Mouse (Mus musculus) naive thymus-derived CD4-positive, alpha-beta T cell, adult 2 months (primary cell): ENCODE results near the gene Akt1s1.

Source experiments
- DNase-seq: peaks from one replicate; pipeline ENCODE4 v3.0.0-alpha.2; 2011; ENCODE audit warnings: low read depth

Gene Akt1s1

DNA sequence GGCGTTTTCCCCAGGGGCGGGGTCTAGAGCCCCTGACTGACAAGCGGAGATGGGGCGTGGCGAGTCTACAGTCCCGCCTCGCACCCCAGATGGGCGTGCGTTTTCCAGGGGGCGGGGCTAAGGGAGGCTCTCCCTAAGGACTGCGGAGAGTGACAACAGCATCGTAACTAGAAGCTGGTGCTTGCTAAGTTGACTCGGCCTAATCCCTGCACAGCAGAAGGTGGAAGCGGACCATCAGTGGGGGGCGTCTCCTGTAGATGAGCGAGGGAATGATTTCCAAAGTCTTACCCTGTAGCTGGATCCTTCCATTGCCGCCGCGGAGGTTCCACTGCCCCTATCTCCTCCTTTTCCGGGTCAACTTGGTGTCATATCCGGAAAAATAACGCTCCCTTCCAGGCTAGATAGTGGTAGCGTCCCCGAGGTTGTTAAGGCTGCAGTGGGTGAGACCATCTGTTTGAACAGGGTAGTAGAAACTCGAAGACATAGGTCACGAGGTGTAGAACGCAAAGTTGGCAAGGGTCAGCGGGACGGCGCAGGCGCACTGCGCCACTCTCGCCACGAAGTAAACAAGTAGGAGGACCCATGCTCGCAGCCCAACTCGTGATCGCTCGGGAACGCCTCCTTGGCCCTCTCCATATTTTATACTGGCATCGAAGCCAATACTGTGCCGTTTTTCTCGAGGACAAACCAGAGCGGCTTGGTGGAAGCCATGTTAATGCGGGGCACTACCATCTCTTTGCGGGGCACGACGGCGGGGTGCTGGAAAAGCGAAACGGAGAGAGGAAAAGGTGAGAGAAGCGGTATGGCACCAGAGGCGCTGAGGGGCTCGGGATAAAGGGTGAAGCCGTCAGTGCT is at the start of gene Akt1s1, which contains the start of gene Tbc1d17:
Akt1s1 (plus strand) TSS at position 431 of the 855 bp plus-strand sequence.
Tbc1d17 (minus strand) TSS at position 519 of the 855 bp plus-strand sequence.
- DNase-seq = peak; percentile 100

DNA sequence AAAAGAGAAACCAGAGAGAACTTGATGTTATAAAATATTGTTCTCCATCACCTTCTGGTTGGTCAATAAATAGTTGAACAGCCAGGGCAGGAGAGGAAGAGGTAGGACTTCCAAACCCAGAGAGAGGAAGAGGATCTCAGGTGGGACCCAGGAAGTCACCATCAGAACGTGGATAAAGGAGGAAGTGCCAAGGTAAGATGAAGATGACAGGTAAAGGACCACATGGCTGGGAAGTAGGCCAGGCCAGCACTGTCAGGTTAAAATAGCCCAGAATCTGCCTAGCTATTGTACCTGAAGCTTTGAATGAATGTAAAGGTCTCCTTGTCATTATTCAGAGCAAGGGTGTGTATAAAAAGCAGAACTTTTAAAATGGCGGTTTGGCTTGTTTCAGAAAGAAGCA is 39.9 kb upstream of the Akt1s1 start:
- no peak for DNase-seq

DNA sequence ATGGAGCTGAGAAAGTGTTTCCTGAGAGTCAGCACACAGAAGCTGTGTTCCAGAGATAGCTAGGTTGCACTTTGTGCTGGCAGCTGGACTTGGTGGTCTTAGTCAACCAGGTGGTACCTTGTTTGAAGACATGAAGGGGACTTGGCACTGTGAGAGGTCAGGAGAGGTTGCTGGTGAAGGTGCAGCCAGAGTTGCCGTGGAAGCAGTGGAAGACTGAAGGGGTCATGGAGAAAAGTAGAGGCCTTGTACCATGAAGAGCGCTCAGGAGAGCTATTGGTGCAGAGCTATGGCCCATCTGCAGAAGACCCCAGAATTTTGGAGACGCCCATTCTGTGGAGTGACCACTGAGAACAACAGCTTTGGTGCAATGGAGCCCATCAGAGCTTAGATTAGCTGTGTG is 39.3 kb upstream of the Akt1s1 start:
- DNase-seq = no peak

DNA sequence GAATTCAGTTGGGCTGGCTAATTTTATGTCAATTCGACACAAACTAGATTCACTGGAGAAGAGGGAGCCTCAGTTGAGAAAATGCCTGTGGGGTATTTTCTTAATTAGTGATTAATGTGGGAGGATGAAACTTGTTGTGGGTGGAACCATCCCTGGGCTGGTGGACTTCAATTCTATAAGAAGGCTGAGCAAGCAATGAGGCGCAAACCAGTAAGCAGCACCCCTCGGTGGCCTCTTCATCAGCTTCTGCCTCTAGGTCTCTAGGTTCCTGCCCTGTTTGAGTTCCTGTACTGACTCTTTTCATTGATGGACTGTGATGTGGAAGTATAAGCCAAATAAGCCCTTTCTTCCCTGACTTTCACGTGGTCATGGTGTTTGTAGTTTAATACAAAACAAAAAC is 38.4 kb upstream of the Akt1s1 start:
- DNase-seq = no peak

DNA sequence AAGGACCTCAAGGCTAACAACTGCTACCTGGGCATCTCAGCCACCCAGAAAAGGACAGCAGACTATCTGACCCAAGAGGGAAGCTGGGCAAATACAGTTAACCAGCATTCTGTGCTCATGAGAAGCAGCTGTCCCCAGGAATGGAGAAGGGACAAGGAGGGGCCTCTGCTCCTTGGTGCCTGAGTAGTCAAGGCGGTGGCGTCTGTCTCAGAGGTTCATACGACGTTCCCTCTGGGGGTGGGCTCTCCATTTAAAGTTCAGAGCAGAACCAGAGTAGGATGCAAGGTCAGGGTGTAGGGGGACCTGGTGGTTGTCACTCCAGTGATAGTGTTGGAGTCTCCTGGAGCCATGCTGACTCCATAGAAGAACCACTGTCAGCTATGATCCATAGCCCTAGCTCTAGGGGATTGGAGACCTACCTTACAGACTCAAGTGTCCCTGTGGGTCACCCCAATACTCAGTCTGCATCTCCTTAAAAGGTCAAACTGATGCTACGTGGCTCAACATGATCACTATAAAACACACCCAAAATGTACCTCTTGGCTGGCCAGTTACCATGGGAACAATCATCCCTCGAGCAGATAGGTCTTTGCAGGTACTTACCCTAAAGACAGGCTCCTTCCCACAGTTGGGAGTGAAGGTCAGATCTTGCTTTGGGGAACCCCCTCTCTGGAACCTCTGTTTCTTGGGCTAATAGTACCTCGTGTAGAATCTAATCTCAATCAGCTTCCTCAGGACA is 37.8 kb upstream of the Akt1s1 start:
- DNase-seq = no peak

DNA sequence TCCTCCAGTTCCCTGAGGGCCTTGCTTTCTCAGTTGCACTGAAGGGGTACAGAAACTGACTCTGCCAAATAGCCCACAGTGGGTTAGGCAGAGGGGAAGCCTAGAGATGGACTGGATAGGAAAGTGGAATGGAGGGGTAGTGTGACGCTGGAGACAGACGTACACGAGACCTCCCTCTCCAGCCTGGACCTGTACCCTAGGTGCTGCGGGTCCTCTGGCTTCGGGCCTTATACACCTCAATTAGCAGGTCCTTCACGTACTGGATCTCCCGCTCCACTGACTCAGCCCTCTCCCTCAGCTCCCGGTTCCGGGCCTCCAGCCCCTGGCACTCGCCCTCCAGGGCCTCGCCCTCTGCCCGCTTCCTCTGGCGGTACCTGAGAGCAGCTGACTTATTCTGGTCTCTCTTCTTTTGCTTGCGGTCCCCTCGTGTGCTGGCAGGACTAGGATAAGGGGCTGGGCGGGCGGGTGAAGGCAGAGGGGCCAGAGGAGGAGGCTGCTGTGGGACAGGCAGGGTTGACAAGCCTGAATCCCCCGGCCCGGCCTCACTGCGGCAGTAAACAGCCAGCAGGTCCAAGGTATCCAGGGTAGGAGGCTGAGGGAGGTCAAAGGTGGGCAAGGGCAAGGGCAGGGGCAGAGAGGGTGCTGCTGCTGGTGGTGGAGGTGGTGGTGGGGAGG is 36.0 kb upstream of the Akt1s1 start:
- no peak for DNase-seq

DNA sequence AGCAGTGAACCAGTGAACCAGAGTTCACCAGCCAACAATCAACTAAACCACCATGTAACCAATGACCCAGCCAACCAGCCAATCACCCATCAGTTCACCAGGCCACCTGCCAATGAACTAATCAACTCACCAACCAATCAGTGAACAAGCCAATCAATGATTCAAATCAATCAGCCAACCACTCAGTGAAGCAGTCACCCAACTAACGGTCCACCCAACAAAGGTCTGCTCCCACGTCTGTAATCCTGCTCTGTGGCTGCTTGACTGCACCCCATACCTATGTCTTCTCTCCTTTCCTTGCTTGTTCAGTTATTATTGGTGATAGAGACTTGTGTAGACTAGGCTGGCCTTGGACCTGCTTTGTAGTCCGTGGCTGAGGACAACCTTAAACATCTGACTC is 34.8 kb upstream of the Akt1s1 start:
- no peak for DNase-seq

DNA sequence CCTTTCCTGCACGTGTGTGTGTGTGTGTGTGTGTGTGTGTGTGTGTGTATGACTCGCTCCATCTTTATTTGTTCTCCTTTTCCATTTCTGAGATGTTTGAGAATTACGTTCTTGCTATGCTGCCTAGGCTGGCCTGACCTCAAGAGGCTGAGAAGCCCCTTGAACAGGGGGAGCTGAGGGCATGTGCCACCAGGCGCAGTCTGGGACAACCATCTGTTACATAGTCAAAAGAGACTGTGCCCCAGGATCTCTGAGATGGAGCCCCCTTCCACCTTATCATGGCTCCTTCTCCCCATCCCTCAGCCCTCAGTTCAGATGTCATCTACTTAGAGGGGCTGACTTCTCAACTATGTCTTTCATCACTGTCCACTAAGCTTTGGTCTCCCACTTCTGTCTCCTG is 34.4 kb upstream of the Akt1s1 start:
- no peak for DNase-seq

DNA sequence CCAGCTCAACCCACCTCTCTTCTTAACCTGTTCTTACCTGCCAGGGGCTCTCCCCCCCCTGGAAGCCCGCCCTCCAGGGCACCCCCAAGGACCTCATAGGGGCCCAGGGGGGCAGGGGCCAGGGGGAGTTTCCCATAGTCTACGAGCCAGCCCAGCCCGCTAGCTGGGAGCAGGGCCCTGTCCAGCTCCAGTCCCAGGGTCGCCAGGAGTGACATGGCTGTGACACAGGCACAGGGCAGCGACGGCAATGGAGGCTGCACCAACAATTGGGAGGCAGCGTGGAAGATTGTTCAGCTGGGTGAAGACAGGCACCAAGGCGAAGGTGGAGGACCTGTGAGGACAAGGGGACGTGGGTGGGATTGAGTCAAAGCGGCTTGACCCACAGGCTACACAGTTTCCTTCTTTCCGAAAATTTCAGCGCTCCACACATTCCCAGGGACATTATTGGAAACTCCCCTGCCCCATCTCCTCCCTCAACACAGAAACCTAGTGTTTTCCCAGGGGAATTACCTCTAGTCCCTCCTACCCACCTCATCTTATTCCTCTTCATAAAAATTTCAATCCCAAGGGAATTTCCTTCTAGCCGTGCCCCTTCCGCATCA is 33.7 kb upstream of the Akt1s1 start:
- no peak for DNase-seq

DNA sequence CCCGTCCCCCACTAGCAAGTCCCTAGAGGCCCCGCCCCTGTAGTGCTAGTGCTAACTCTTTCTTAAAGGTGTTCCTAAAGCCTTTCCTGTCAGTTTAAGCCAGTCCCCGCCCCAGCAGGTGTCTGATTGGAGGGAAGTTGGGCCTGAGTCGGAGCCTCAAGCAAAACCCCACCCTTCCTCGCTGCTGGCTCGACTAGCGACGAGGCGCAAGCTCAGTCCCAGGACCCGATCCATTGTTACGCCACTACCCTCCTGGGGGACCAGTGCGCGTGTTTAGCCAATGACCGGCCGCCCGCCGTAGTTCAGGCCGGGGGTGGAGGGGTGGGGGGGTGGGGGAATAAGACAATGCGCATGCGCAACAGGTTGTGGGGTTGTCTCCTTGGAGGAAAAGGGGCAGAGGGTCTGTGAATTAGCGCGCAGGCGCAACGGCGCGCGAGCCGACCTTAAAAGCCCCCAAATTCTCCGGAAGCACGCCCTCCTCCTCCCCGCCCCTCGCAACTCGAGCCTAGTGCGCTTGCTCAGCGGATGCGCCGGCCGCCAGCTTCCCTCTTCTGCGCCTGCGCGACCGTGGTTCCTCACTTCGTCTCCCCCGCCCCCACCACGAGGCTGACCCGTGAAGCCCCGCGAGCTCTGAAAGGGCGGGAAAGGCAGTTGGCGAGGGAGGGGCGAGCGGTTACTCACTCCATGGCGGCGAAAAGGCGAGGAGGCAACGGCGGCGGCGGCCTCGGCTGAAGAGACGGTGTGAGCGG is 32.9 kb upstream of the Akt1s1 start, which contains the start of the genes Nup62 and Il4i1:
Nup62 (plus strand) TSS at position 368 of the 749 bp plus-strand sequence.
Il4i1 (plus strand) TSS at position 667 of the 749 bp plus-strand sequence.
- DNase-seq = peak; percentile 99

DNA sequence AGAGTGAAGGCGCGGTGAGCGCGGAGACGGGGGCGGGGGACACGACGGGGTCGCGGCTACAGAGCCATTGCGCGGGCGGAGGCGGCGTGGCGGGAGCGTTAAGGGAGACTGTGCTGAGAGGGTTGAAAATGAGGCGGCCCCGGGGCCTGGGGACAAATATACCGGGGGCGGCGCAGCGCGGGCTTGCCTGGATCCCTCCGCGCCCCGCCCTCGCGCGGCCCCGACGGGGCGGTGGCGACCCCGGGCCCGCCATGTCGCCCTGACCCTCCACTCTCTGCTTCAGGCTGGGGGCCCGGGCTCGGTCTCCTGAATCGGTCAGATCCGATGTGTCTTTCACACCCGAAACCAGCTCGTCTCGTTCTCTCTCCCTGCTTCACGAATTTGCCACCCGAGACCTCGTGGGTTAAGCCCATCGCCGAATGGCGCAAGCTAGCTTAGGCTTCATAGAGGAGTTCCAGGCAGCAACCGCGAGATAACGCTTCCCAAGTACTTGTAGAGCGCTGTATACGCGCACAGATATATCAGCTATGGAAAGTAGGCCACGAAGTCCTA is 32.2 kb upstream of the Akt1s1 start, which contains the start of gene Atf5:
Atf5 (minus strand) TSS at position 189 of the 552 bp plus-strand sequence.
- no peak for DNase-seq

DNA sequence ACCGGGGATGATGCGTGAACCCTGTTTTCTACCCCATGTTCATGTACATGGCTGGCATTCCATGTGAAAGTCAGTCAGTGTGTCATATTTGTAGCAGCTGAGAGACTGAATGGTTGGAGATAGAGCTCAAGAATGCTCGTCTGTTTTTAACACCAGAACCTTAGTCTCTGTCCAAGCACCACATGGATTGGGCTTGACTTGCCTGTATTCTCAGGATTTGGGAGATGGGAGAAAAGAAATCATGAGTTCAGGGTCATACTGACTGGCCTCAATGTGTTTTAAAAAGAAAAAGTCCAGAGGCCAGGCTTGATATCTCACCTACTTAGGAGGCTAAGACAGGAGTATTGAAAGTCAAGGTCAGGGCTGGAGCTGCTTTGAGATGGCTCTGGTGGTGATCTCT is 31.4 kb upstream of the Akt1s1 start:
- no peak for DNase-seq

DNA sequence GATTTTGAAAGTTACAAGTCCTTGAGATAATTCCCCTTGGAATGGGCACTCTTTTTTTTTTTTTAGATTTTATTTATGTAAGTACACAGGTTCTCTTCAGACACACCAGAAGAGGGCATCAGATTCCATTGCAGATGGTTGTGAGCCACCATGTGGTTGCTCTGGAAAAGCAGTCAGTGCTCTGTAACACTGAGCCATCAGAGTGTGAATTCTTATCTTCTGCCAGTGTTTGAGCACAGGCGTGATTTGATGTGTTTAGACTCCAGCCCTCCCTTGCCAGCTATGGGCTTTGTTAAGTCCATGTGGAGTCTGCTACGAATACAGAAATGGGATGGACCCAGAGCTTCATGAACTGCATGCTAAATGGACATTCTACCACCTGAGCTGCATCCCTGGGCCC is 30.6 kb upstream of the Akt1s1 start:
- DNase-seq = no peak

DNA sequence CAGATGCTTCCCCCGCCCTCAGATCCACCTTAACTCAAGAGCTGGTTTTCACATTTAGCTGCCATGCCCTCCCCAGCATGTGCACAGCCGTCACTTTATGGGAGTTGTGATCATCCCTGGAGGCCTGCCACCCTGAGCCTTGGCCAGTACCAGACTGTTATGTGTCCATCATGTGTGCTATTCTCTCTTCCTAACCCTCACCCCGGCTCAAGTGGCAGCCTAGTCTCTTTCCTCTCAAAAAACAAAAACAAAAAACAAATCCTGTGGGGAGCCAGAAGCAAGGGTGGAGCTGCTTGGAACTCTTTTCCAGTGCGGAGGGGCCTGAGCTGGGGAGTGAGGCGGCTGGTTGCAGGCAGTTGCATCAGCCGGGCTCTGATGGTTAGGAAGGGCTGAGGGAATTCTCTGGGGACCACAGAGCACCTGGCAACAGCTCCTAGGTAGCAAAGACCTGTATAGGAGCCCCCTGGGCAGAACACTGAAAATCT is 30.0 kb upstream of the Akt1s1 start:
- no peak for DNase-seq

DNA sequence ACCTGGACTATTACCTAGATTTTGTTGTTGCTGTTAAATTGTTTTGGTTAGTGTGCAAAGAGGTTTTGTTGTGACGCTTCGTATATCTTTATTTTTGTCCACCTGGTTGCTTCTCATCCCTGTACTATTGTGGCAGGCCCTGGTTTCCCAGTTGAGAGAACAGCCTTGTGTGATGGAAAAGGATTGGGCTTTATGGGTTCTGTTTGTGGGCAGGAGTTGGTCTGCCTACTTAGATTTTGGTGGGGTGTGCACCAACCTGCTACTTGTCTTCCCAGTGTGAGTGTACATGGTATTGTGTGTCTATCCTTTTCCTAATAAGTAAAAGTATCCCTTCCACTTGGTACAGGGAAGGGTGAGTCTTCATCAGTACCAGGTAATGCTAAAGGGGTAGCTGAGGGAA is 29.4 kb upstream of the Akt1s1 start:
- no peak for DNase-seq

DNA sequence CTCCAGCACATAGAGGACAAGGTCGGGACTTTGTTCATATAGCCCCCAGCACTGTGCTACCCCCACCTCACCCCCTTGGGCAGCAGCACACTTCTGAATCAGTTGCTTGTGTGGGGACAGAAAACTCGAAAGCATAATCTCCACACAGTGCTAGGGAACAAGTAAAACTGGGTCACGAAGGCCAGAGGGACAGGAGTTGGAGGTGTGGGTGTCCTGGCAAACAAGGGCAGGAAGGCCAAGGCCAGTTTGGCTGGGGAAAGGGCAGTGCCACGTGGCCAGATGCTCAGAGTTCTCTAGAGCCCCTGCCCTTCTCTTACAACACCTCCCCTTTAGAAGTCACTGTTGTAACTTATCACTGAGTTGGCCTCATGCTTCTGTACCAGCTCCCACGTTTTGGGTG is 28.9 kb upstream of the Akt1s1 start:
- DNase-seq = no peak

DNA sequence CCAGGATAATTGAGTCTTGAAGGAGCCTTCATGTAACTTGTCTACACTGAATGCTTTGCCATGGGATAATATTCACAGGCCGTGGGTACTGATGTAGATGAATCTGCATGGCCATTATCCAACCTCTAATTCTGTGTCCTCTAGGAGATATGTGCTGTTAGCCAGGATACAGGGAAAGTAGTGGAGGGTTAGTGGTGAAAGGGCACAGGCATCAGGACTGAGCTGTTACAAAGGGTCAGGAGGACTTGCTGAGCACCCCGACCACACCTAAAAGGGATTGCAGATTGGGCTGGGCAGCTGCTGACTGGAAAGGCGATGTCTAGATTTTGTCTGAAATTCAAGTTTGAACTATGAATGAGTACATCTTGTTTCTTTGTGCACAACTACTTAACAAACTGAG is 28.3 kb upstream of the Akt1s1 start:
- DNase-seq = no peak

DNA sequence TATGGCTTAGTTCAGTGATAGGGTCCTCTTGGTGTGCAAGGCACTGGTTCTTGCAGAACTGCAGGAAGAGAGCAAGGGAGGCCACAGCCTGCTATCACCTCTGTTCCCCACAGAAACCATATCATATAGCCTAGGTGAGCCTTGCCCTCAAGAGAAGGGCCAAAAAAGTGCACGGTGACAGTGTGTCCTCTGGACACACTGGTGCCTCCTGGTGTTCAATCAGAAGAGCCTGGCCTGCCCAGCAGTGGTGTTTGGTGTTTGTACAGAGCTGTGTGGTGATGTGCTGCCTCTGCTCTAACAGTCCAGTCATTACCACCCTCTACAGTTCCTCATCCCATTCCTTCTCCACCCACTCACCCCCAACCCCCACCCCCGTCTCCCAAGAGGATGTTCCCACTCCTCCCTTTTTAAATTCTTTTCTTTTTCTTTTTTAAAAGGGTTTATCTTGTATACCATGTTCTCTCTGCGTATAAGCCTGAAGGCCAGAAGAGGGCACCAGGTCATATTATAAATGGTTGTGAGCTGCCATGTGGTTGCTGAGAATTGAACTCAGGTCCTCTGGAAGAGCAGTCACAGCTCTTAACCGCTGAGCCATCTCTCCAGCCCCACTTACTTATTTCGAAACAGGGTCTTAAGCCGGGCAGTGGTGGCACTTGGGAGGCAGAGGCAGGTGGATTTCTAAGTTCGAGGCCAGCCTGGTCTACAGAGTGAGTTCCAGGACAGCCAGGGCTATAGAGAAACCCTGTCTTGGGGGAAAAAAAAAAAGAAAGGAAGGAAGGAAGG is 26.9 kb upstream of the Akt1s1 start:
- DNase-seq = no peak

DNA sequence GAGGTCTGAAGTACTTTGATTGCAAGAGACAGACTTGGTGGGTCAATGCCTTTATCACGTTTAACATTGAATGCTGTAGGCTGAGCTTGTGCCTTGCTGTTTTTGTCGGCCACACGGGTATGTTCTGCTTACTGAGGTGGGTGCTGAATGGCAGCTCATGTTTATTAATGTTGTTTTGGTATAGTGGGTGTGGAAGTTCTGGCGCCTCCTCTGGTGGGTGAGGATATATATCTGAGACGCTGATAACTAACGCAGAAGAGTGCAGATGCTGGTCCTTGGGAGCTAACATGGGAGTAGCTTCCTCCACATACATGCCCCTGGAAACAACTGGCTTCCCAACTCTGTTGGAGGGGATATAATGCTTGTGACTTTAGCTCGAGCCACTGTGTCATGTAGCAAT is 25.4 kb upstream of the Akt1s1 start:
- peak; percentile 48 for DNase-seq

DNA sequence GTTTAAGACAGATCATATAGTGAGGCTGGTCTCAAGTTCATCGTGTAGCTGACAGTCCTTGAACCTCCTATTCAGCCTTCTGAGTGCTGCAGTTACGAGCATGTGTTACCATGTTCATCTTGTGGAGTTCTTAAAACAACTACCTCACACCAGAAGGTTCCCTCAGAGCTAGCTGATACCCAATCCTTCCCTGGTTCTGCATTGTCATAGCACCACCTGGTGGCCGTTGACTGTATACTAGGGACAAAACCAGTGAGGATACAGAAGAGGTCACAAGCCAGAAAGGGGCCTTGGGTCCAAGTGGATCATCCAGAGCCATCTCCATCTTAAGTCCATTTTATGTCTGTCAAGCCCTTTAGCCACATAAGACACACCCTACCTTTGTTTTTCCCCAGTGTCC is 23.9 kb upstream of the Akt1s1 start:
- DNase-seq = peak; percentile 90
